Comparison of ENCODE assay signal across 8 mouse cellular contexts in genomic region chr14:14481840-14482239, GRCm38 (mm10).
A peak's percentile ranks its signal among the peaks of the same experiment; 100 is the strongest.
DNase-seq lines count a peak whose midpoint lies in the region.

No protein-coding gene starts in this region.

- peak; percentile 10 for DNase-seq in heart, adult 8-10 months (ENCODE audit: low spot score)
- no peak for DNase-seq in heart, postnatal 25 days (ENCODE audit: low spot score)
- peak; percentile 22 for DNase-seq in thymus, postnatal 14 days
- no peak for DNase-seq in thymus, adult 18-20 months
- peak; percentile 5 for DNase-seq in embryo, embryonic 9.5 days (ENCODE audit: extremely low spot score)
- DNase-seq in layer of hippocampus, adult 9-10 months (ENCODE audit: low spot score), result peak; percentile 31
- peak; percentile 50 for DNase-seq in retina, embryonic 14.5 days (ENCODE audit: low spot score)
- no peak for DNase-seq in gastrocnemius, postnatal 4 days (ENCODE audit: low spot score in 2 of 2)

- intact Hi-C loops in heart, postnatal 25 days (cut with DNase I), result loop anchor here (2.0 to 5.0 kb wide), 2 partner anchors 381 to 420 kb away; no protein-coding TSS in a partner anchor

Comparison
In these comparisons a context has a peak if more than half of its experiments do, and no peak if none do; other contexts are left out.
1. DNase-seq: peak in heart, adult 8-10 months (single experiment), thymus, postnatal 14 days (single experiment), embryo, embryonic 9.5 days (single experiment), layer of hippocampus, adult 9-10 months (single experiment) and retina, embryonic 14.5 days (single experiment); none in heart, postnatal 25 days (single experiment), thymus, adult 18-20 months (0 of 2) and gastrocnemius, postnatal 4 days (0 of 2).